Mouse (Mus musculus): ENCODE results near the gene Tmem53. TPM values are rescaled to one million over a fixed set of nuclear protein-coding genes. Genes with fewer than 3 reads are reported as not detected.
A peak's percentile ranks its signal among the peaks of the same experiment; 100 is the strongest.

Tmem53 gene
- total RNA-seq, 1 experiment = 3.4 TPM

GRCm38 (mm10) chr4:117210147-117211074, 41.3 kb upstream of the Tmem53 start:
- no peak overlapping the region; the same call in 1 of the 2 replicates for H3K27ac ChIP-seq (ENCODE audit: insufficient read depth, low read depth, low read length, poor library complexity, severe bottlenecking)
- peaks cover 0 to 6% of the 10 kb centered on the region in 2 experiments; a peak in 1 of 4 replicates for H3K4me1 ChIP-seq (ENCODE audit: control insufficient read depth in 2 of 2, insufficient read depth in 2 of 2, low read length in 2 of 2, poor library complexity in 1 of 2)
- H3K9me3 ChIP-seq (ENCODE audit: control insufficient read depth, insufficient read depth, low read depth, low read length) = no peaks in the 10 kb centered on the region
- no peak overlapping the region for H3K4me3 ChIP-seq (ENCODE audit: insufficient read depth in 1 of 2, low read depth in 1 of 2, low read length in 2 of 2, poor library complexity in 1 of 2, severe bottlenecking in 1 of 2)
- in situ Hi-C loops (cut with MboI; ENCODE audit: low sequenced_read_pairs in 2 of 2, unreplicated experiment in 2 of 2) = no loop called here
- TF ChIP-seq HCFC1 (IDR thresholded peaks at IDR 0.05; ENCODE audit: borderline replicate concordance, insufficient read depth, low read length) (peak; percentile 76), MAFK (IDR thresholded peaks at IDR 0.05; ENCODE audit: insufficient read depth, low read depth, low read length) (no peak), ZNF384 (IDR thresholded peaks at IDR 0.05; ENCODE audit: low read depth, low read length) (no peak)
- H3K36me3 ChIP-seq (ENCODE audit: control insufficient read depth, insufficient read depth, low read length, poor library complexity, severe bottlenecking) = no peaks in the 10 kb centered on the region
- H3K9ac ChIP-seq (ENCODE audit: insufficient read depth, low read depth, low read length, poor library complexity, severe bottlenecking) = no peak overlapping the region
- peak; percentile 87 for DNase-seq (ENCODE audit: low read depth, low spot score)

- DNase-seq (ENCODE audit: low read depth, low spot score) = no peak
- H3K36me3 ChIP-seq (ENCODE audit: control insufficient read depth, insufficient read depth, low read length, poor library complexity, severe bottlenecking) = no peaks in the 10 kb centered on the region
- in situ Hi-C loops (cut with MboI; ENCODE audit: low sequenced_read_pairs in 2 of 2, unreplicated experiment in 2 of 2) = no loop called here
- peaks cover 2 to 6% of the 10 kb centered on the region in 2 experiments; a peak in 1 of 4 replicates for H3K4me1 ChIP-seq (ENCODE audit: control insufficient read depth in 2 of 2, insufficient read depth in 2 of 2, low read length in 2 of 2, poor library complexity in 1 of 2)
- H3K27ac ChIP-seq (ENCODE audit: insufficient read depth, low read depth, low read length, poor library complexity, severe bottlenecking) = no peak overlapping the region
- TF ChIP-seq ZC3H11A (IDR thresholded peaks at IDR 0.05; ENCODE audit: borderline replicate concordance, low read depth, low read length) = no peak
- no peak for TF ChIP-seq MAFK (IDR thresholded peaks at IDR 0.05; ENCODE audit: insufficient read depth, low read depth, low read length)
- TF ChIP-seq ZNF384 (IDR thresholded peaks at IDR 0.05; ENCODE audit: low read depth, low read length) = no peak
- TF ChIP-seq CHD2 (IDR thresholded peaks at IDR 0.05; ENCODE audit: low read depth, low read length) = no peak
- TF ChIP-seq HCFC1 (IDR thresholded peaks at IDR 0.05; ENCODE audit: borderline replicate concordance, insufficient read depth, low read length) = no peak
- H3K9me3 ChIP-seq (ENCODE audit: control insufficient read depth, insufficient read depth, low read depth, low read length) = no peaks in the 10 kb centered on the region
- H3K4me3 ChIP-seq (ENCODE audit: insufficient read depth in 1 of 2, low read depth in 1 of 2, low read length in 2 of 2, poor library complexity in 1 of 2, severe bottlenecking in 1 of 2) = no peak overlapping the region
- H3K9ac ChIP-seq (ENCODE audit: insufficient read depth, low read depth, low read length, poor library complexity, severe bottlenecking) = no peak overlapping the region
Measured at GRCm38 (mm10) chr4:117214250-117214649, 37.5 kb upstream of the Tmem53 start.

- Histone ChIP-seq H3K4me1 (ENCODE audit: control insufficient read depth in 2 of 2, insufficient read depth in 2 of 2, low read length in 2 of 2, poor library complexity in 1 of 2) (peaks cover 2 to 4% of the 10 kb centered on the region in 2 experiments; a peak in 1 of 4 replicates), H3K27ac (ENCODE audit: insufficient read depth, low read depth, low read length, poor library complexity, severe bottlenecking) (no peak overlapping the region), H3K9ac (ENCODE audit: insufficient read depth, low read depth, low read length, poor library complexity, severe bottlenecking) (no peak overlapping the region), H3K9me3 (ENCODE audit: control insufficient read depth, insufficient read depth, low read depth, low read length) (no peaks in the 10 kb centered on the region), H3K4me3 (ENCODE audit: insufficient read depth in 1 of 2, low read depth in 1 of 2, low read length in 2 of 2, poor library complexity in 1 of 2, severe bottlenecking in 1 of 2) (no peak overlapping the region), H3K36me3 (ENCODE audit: control insufficient read depth, insufficient read depth, low read length, poor library complexity, severe bottlenecking) (no peaks in the 10 kb centered on the region)
- in situ Hi-C loops (cut with MboI; ENCODE audit: low sequenced_read_pairs in 2 of 2, unreplicated experiment in 2 of 2) = no loop called here
- TF ChIP-seq MAFK (IDR thresholded peaks at IDR 0.05; ENCODE audit: insufficient read depth, low read depth, low read length) = no peak
- no peak for TF ChIP-seq HCFC1 (IDR thresholded peaks at IDR 0.05; ENCODE audit: borderline replicate concordance, insufficient read depth, low read length)
- no peak for TF ChIP-seq ZNF384 (IDR thresholded peaks at IDR 0.05; ENCODE audit: low read depth, low read length)
- no peak for TF ChIP-seq ZC3H11A (IDR thresholded peaks at IDR 0.05; ENCODE audit: borderline replicate concordance, low read depth, low read length)
- TF ChIP-seq CHD2 (IDR thresholded peaks at IDR 0.05; ENCODE audit: low read depth, low read length) = no peak
- no peak for DNase-seq (ENCODE audit: low read depth, low spot score)
Measured at GRCm38 (mm10) chr4:117217029-117217428, 34.7 kb upstream of the Tmem53 start.

- in situ Hi-C loops (cut with MboI; ENCODE audit: low sequenced_read_pairs in 2 of 2, unreplicated experiment in 2 of 2) = no loop called here
- H3K36me3 ChIP-seq (ENCODE audit: control insufficient read depth, insufficient read depth, low read length, poor library complexity, severe bottlenecking) = no peaks in the 10 kb centered on the region
- no peak for TF ChIP-seq MAFK (IDR thresholded peaks at IDR 0.05; ENCODE audit: insufficient read depth, low read depth, low read length)
- TF ChIP-seq ZNF384 (IDR thresholded peaks at IDR 0.05; ENCODE audit: low read depth, low read length) = no peak
- no peak for TF ChIP-seq CHD2 (IDR thresholded peaks at IDR 0.05; ENCODE audit: low read depth, low read length)
- TF ChIP-seq HCFC1 (IDR thresholded peaks at IDR 0.05; ENCODE audit: borderline replicate concordance, insufficient read depth, low read length) = no peak
- TF ChIP-seq ZC3H11A (IDR thresholded peaks at IDR 0.05; ENCODE audit: borderline replicate concordance, low read depth, low read length) = no peak
Measured at GRCm38 (mm10) chr4:117218517-117219219, 33.1 kb upstream of the Tmem53 start.

More at GRCm38 (mm10) chr4:117218517-117219219, 33.1 kb upstream of the Tmem53 start:
- H3K9ac ChIP-seq (ENCODE audit: insufficient read depth, low read depth, low read length, poor library complexity, severe bottlenecking) = no peak overlapping the region
- no peak for DNase-seq (ENCODE audit: low read depth, low spot score)
- H3K4me3 ChIP-seq (ENCODE audit: insufficient read depth in 1 of 2, low read depth in 1 of 2, low read length in 2 of 2, poor library complexity in 1 of 2, severe bottlenecking in 1 of 2) = no peak overlapping the region
- H3K9me3 ChIP-seq (ENCODE audit: control insufficient read depth, insufficient read depth, low read depth, low read length) = no peaks in the 10 kb centered on the region
- peaks cover 2 to 3% of the 10 kb centered on the region in 2 experiments; a peak in 1 of 4 replicates for H3K4me1 ChIP-seq (ENCODE audit: control insufficient read depth in 2 of 2, insufficient read depth in 2 of 2, low read length in 2 of 2, poor library complexity in 1 of 2)
- H3K27ac ChIP-seq (ENCODE audit: insufficient read depth, low read depth, low read length, poor library complexity, severe bottlenecking) = no peak overlapping the region

All from ES-E14 (cell line).